Mouse (Mus musculus) spleen, adult 2 months (tissue): ENCODE results near the gene Lcmt1. TPM values are rescaled to one million over a fixed set of nuclear protein-coding genes. Genes with fewer than 3 reads are reported as not detected.

Experiments
- DNase-seq, 2 experiments: peaks; one replicate each; pipeline versions ENCODE4 v3.0.0 to v3.0.0-alpha.2; 2012 to 2021; ENCODE audit warnings: low spot score in 2 of 2, low read depth in 1 of 2
- H3K27ac ChIP-seq: fragments of 200-500 bp; 2 replicates; pipeline ENCODE4 v1.5.1; 2012; ENCODE audit warnings: low read length, inconsistent platforms; ENCODE audit not compliant: insufficient read depth
- H3K27me3 ChIP-seq: fragments of 200-500 bp; 2 replicates; pipeline ENCODE4 v1.6.1; 2012; ENCODE audit warnings: mild to moderate bottlenecking, moderate library complexity, low read length, inconsistent platforms; ENCODE audit not compliant: control insufficient read depth, insufficient read depth
- H3K36me3 ChIP-seq: fragments of 200-500 bp; 2 replicates; pipeline ENCODE4 v1.6.1; 2012; ENCODE audit warnings: mild to moderate bottlenecking, low read length, inconsistent platforms; ENCODE audit not compliant: control insufficient read depth, insufficient read depth
- H3K4me1 ChIP-seq: fragments of 200-500 bp; 2 replicates; pipeline ENCODE4 v1.6.1; 2011; ENCODE audit warnings: inconsistent platforms; ENCODE audit not compliant: control insufficient read depth, insufficient read depth, insufficient read length
- H3K4me3 ChIP-seq: fragments of 200-500 bp; 2 replicates; pipeline ENCODE4 v1.5.1; 2011; ENCODE audit warnings: mild to moderate bottlenecking, inconsistent platforms; ENCODE audit not compliant: insufficient read depth, insufficient read length; ENCODE audit errors: extremely low read depth
- CTCF ChIP-seq: fragments of 200-500 bp; IDR thresholded peaks from 2 replicates; pipeline ENCODE4 v1.5.1; 2011; ENCODE audit warnings: mild to moderate bottlenecking, inconsistent platforms; ENCODE audit not compliant: insufficient read depth, insufficient read length, insufficient replicate concordance; ENCODE audit errors: extremely low read depth
- POLR2A ChIP-seq: fragments of 200-500 bp; IDR thresholded peaks from 2 replicates; pipeline ENCODE4 v1.6.1; 2011; ENCODE audit warnings: low read depth, low read length, inconsistent platforms
- WGBS: fragments of 180-500 bp; shearing (Covaris S2); methylation state at CpG from one replicate; pipeline ENCODE4 v1.1.7; 2018; 5-methylcytosine and 5-hydroxymethylcytosine counted together
- polyA plus RNA-seq: library from polyadenylated mRNA; depleted of rRNA; stranded (reverse); fragments of >200 nt; gene quantifications from 2 replicates; pipeline ENCODE4 v1.2.3, GENCODE M21; 2012

Lcmt1 gene
- polyA plus RNA-seq, 1 experiment, result 9.3 TPM

- DNase-seq, result no peak
These were observed 52.4 kb downstream of the Lcmt1 start for GRCm38 (mm10) chr7:123421958-123422357.

GRCm38 (mm10) chr7:123424281-123424680 lies 54.7 kb downstream of the Lcmt1 start:
- 93% methylated on average over 6 of the region's 6 CpGs for WGBS
- DNase-seq, result no peak
- Histone ChIP-seq H3K27ac (no peak overlapping the region), H3K4me3 (no peak overlapping the region), H3K36me3 (peaks cover 9% of the 10 kb centered on the region), H3K27me3 (no peaks in the 10 kb centered on the region), H3K4me1 (no peaks in the 10 kb centered on the region)
- no peak for TF ChIP-seq POLR2A
- TF ChIP-seq CTCF, result no peak

More at GRCm38 (mm10) chr7:123421958-123422357, 52.4 kb downstream of the Lcmt1 start:
- Histone ChIP-seq H3K36me3 (peaks cover 9% of the 10 kb centered on the region), H3K4me1 (no peaks in the 10 kb centered on the region), H3K4me3 (no peak overlapping the region), H3K27ac (no peak overlapping the region), H3K27me3 (no peaks in the 10 kb centered on the region)
- WGBS, result 94% methylated on average over 3 of the region's 3 CpGs
- no peak for TF ChIP-seq CTCF
- no peak for TF ChIP-seq POLR2A

GRCm38 (mm10) chr7:123425134-123425757 lies 55.7 kb downstream of the Lcmt1 start:
- Histone ChIP-seq H3K4me1 (no peaks in the 10 kb centered on the region), H3K36me3 (peaks cover 9% of the 10 kb centered on the region), H3K27ac (no peak overlapping the region), H3K4me3 (no peak overlapping the region), H3K27me3 (no peaks in the 10 kb centered on the region)
- 93% methylated on average over 6 of the region's 6 CpGs for WGBS
- DNase-seq, result no peak
- TF ChIP-seq POLR2A, result no peak
- TF ChIP-seq CTCF, result no peak

- no peak overlapping the region for H3K4me3 ChIP-seq
- H3K27ac ChIP-seq, result no peak overlapping the region; the same call in 1 of the 2 replicates
- no peaks in the 10 kb centered on the region for H3K4me1 ChIP-seq
- TF ChIP-seq POLR2A (no peak), CTCF (no peak)
- no peaks in the 10 kb centered on the region; the same call in 1 of the 2 replicates for H3K36me3 ChIP-seq
- H3K27me3 ChIP-seq, result no peaks in the 10 kb centered on the region
- peak in 1 of 2 experiments; percentile 5 for DNase-seq
- WGBS, result 58% methylated on average over 8 of the region's 8 CpGs
These were observed 60.2 kb downstream of the Lcmt1 start for GRCm38 (mm10) chr7:123429624-123430410.

- Histone ChIP-seq H3K4me3 (no peak overlapping the region), H3K36me3 (no peaks in the 10 kb centered on the region; the same call in 1 of the 2 replicates), H3K4me1 (no peaks in the 10 kb centered on the region), H3K27ac (no peak overlapping the region), H3K27me3 (no peaks in the 10 kb centered on the region)
- no peak for DNase-seq
- no peak for TF ChIP-seq CTCF
- no peak for TF ChIP-seq POLR2A
- WGBS, result 93% methylated on average over 4 of the region's 4 CpGs
These were observed 60.8 kb downstream of the Lcmt1 start for GRCm38 (mm10) chr7:123430411-123430705.

GRCm38 (mm10) chr7:123431206-123431605 lies 61.6 kb downstream of the Lcmt1 start:
- WGBS, result 90% methylated on average over 4 of the region's 4 CpGs
- Histone ChIP-seq H3K4me1 (no peaks in the 10 kb centered on the region), H3K36me3 (no peaks in the 10 kb centered on the region), H3K4me3 (no peak overlapping the region), H3K27me3 (no peaks in the 10 kb centered on the region), H3K27ac (no peak overlapping the region)
- DNase-seq, result no peak
- TF ChIP-seq CTCF (no peak), POLR2A (no peak)

- WGBS, result 92% methylated on average over 1 of the region's 1 CpGs
- H3K27ac ChIP-seq, result no peak overlapping the region
- H3K27me3 ChIP-seq, result no peaks in the 10 kb centered on the region
- TF ChIP-seq POLR2A, result no peak
- TF ChIP-seq CTCF, result no peak
- DNase-seq, result no peak
- no peak overlapping the region for H3K4me3 ChIP-seq
- no peaks in the 10 kb centered on the region for H3K36me3 ChIP-seq
- no peaks in the 10 kb centered on the region for H3K4me1 ChIP-seq
These were observed 72.5 kb downstream of the Lcmt1 start for GRCm38 (mm10) chr7:123442079-123442478.
